Mouse (Mus musculus) left cerebral cortex, postnatal 4 days (tissue): ENCODE results near the gene Pemt. TPM values are rescaled to one million over a fixed set of nuclear protein-coding genes. Genes with fewer than 3 reads are reported as not detected.
A peak's percentile ranks its signal among the peaks of the same experiment; 100 is the strongest.

ENCODE experiments used
- DNase-seq: peaks from one replicate; pipeline ENCODE4 v3.0.0-alpha.2; 2022
- intact Hi-C: fragments of 180-260 bp; cut with DNase I; formaldehyde crosslinking; loops from one replicate; pipeline ENCODE4 v1.15.1; 2025
- total RNA-seq, 2 experiments: library from RNA; stranded (reverse); gene quantifications; 2 replicates each; pipeline ENCODE4 v1.2.3; 2021

Gene Pemt
- total RNA-seq, 2 experiments from 2014 or later, result 6.7 to 7.5 TPM

DNA sequence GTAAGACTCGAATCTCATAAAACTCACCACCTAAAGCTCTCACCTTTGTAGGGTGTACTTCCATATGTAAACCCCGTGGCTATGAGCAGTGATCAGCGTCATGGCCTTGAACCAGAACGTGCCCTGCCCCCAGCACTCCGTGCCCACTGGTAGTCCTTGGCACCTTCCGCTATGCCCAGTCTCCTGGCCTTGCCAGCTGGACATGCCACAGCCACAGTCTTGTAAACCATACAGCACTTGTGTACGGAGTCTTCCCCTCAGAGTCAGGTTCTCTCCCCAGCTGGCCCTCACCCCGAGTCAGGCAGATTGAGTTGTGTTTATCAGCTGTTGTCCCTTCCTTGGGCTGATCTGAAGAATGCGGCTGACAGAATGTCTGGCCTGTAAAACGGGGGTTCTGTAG lies 12.2 kb upstream of the Pemt start:
- intact Hi-C loops, result no loop called here
- DNase-seq, result no peak

DNA sequence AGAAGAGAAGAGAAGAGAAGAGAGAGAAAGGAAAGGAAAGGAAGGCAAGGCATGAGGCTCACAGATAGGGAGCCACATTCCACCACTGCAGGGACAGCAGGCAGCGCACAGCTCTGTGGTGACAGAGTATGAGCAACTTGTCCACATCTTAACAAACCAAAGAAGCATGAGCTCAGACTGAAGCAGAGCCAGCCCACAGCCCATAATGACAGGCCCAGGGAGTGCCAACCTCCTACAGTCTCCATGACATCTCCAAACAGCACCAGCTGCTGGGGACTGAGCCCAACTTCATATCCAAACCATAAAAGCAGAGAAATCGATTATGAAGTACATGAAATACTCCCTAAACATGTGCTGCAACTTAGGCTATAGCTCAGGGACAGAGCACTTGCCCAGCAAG lies 11.7 kb upstream of the Pemt start:
- intact Hi-C loops, result no loop called here
- no peak for DNase-seq

- intact Hi-C loops, result no loop called here
- DNase-seq, result no peak
Measured at GRCm38 (mm10) chr11:60056520-60056919, 10.2 kb upstream of the Pemt start.

GRCm38 (mm10) chr11:60048841-60049240 lies 2.6 kb upstream of the Pemt start:
- intact Hi-C loops, result no loop called here
- no peak for DNase-seq

GRCm38 (mm10) chr11:60045676-60046057 lies 622 bp downstream of the Pemt start:
- intact Hi-C loops, result no loop called here
- no peak for DNase-seq

DNA sequence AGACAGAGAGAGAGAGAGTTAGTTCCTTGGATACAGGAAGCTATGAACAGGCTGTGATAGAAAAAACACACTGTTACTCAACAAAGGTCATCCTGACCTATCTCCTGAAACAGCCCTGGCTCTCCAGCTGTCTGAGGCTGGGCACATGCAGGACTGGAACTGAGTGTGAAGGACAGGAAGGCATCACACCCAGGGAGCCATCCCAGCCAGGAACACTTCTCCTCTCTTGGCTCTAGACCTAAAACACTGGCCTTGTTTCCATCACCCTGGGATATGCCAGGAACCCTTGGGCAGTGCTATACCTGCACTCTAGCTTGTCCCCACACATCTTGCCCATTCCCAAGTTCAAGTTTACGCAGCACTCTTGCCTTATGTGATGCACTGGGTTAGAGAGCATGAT lies 1.5 kb downstream of the Pemt start:
- DNase-seq, result no peak
- intact Hi-C loops, result no loop called here

DNA sequence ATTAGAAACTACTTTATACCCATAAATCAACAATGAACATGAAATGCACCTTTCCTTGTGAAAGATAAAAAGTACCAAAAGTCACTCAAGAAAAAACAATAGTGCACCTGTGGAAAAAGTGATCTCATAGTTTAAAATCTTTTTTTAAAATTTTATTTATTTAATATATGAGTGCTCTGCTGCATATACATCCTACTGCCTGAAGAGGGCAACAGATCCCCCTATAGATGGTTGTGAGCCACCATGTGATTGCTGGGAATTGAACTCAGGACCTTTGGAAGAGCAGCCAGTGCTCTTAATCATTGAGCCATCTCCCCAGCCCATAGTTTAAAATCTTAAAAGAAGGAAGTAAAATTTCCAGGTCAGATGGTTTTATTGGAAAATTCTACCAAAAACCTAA lies 4.0 kb downstream of the Pemt start:
- intact Hi-C loops, result no loop called here
- DNase-seq, result no peak

GRCm38 (mm10) chr11:60036537-60037220 lies 9.6 kb downstream of the Pemt start:
- no peak for DNase-seq
- intact Hi-C loops, result no loop called here

GRCm38 (mm10) chr11:60034911-60035400 lies 11.3 kb downstream of the Pemt start:
- intact Hi-C loops, result no loop called here

GRCm38 (mm10) chr11:60034293-60034692 lies 12.0 kb downstream of the Pemt start:
- intact Hi-C loops, result no loop called here
- DNase-seq, result no peak

More at GRCm38 (mm10) chr11:60034911-60035400, 11.3 kb downstream of the Pemt start:
- no peak for DNase-seq

DNA sequence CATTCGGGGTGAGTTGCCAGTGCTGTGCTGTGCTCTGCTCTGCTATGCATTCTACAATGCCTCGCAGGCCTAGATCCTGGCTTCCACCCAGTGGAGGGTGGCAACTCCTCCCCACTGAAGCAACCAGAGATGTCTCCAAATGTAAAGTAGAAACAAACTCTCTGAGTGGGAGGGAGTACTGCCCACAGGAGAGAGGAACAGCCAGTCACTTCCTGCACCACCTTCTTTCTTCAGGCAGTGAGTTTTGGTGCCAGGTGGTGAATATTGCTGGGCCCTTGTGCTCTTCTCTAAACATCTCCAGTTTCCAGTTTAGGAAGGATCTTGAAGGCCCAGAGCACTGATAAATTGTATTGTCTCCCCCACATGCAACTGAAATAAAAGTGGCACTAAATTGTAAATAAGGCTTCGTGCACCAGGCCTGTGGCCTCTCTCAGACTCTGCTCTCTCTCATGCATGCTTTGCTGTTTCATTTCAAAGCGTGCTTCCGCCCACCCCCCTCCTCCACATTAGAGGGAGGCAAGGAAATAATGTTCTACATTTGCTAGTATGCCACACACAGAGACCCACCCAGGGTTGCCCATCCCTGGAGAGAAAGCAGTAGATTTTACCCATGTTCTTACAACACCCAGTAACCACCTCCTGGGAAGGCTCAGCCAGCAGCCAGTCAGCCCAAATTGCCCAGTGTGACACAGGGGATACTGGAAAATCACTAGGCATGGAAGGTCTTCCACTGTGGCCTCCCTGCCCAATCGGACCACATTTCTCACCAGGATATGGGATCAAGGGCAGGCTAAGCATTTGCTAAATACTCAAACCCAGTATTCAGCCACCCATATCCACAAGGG lies 13.5 kb downstream of the Pemt start:
- no peak for DNase-seq
- intact Hi-C loops, result no loop called here

DNA sequence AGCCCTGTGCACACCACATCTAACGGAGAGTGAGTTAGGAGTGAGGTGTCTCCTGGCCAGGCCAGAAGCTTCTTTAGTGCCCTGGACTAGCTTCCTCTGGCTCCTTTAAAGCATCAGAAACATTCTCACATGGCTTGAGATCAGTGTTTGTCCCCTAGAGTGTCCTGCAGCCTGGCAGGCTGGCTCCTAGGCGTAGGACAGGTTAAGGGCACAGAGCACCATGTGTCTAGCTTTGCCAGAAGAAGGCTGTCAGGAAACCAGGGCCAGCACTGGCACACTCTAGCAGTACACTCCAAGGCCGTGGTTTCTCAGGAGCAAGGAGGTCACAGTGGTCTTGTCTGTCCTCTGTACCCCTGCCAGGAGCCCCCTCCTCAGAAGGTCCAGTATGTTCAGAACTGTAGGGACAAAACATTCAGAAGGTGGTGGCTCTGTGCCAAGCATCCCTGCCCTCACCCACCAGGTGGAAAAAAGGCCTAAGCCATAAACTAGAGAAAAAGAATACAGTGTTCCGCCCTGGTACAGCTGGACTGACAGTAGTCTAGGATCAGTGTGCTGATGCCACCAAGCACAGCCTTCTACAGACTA lies 15.4 kb downstream of the Pemt start:
- intact Hi-C loops, result no loop called here
- no peak for DNase-seq

DNA sequence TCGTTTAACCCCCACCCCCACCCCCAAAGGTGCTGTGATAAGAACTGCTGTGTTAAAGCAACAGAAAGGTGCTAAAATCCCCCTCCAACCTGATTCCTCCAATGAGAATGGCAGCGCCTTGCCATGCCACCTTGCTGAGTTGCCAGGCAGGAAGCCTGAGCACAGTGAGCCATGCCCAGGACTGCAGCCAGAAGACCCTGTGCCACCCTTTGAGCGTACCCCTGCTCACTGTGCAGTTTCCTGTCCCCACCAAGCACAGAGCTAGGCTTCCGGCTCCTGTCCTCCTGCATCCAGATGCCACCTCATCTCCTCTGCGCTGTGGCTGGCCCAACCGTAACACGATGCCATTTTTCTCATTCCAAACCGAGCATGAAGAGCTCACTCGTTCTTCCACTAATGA lies 16.3 kb downstream of the Pemt start:
- intact Hi-C loops, result no loop called here

GRCm38 (mm10) chr11:60027913-60028875 lies 18.1 kb downstream of the Pemt start:
- DNase-seq, result peak; percentile 88
- intact Hi-C loops, result no loop called here

More for the DNA sequence above, 16.3 kb downstream of the Pemt start:
- DNase-seq, result peak; percentile 23

DNA sequence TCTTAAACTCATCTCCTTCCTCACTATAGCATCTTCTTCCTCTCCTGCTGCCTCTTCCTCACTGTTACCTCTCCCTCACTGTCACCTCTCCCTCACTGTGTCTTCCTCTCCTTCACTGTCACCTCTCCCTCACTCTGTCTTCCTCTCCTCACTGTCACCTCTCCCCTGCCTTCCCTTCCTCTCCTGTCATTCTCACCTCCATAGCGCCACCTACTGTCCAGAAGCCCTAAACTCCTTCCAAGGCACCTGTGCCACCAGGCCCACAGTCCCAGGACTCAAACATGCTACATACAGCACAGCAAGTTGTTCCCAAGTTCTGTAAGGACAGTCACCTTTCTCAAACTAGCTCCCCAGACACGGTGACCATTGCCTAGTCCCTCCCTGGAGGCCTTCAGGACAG lies 19.0 kb downstream of the Pemt start:
- DNase-seq, result peak; percentile 85
- intact Hi-C loops, result no loop called here

DNA sequence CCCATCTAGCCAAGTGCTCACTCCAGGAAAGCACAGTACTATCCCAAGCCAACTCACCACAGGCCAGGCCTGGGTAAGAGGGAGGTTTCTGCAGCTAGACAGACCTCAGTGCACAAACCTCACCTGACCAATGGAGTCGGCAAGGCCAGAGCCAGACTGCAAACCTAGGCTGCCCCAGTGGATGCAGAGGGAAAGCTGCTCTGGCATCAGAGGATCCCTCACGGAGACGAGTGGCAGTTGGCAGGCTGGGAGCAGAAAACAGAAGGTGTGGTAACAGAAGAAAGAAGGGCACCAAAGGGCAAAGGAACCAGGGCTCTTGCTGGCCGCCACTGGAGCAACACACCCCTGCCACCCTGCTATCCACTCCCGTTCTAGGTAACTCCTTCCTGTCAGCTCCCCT lies 20.1 kb downstream of the Pemt start:
- intact Hi-C loops, result no loop called here

GRCm38 (mm10) chr11:60021201-60021600 lies 25.1 kb downstream of the Pemt start:
- no peak for DNase-seq
- intact Hi-C loops, result no loop called here

More for the DNA sequence above, 20.1 kb downstream of the Pemt start:
- no peak for DNase-seq

DNA sequence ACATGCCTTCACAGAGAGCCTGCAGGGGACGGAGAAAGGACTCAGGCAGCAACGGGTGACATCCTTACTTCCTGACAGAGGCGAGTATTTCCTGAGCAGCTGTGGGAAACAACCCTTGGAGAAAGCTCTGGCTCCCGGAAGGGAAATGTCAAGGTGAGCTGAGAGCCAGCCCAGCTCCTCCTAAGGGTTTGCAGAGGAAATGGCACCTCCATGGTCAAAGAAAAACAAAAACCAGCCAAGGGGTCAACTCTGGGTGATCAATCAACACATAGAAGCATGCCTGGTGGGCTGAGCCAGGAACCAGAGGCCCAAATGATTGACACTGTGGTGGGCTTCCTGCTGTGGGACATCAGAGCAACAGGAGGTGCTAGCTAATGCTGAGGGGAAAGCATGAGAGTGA lies 29.6 kb downstream of the Pemt start:
- intact Hi-C loops, result loop anchor here (5.0 kb wide), 1 partner anchor 49 kb away; no protein-coding TSS in a partner anchor

GRCm38 (mm10) chr11:60011516-60011915 lies 34.8 kb downstream of the Pemt start:
- intact Hi-C loops, result no loop called here
- DNase-seq, result no peak

More for the DNA sequence above, 29.6 kb downstream of the Pemt start:
- no peak for DNase-seq

DNA sequence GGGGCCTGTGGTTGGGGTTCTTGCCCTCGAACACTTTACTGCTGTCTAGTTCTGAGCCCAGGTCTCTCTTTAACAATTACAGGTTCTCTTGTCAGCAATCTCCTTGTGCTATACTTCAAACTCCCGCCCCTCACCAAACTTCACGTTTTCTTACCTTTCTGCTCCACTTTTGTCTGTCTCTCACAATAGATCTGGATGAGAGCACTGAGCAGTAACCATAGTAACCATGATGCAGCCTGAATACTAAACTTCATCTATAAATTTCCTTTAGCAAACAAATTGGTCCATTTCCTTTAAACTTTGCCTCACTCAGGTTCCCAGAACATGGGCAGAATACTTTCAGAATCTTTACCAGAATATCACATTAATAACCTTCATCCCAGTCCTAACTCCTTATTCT lies 36.8 kb downstream of the Pemt start:
- DNase-seq, result no peak

More for the DNA sequence above, 36.8 kb downstream of the Pemt start:
- intact Hi-C loops, result no loop called here
